Mouse (Mus musculus): ENCODE measurements around the gene Vgll4. TPM values are rescaled to one million over a fixed set of nuclear protein-coding genes. Genes with fewer than 3 reads are reported as not detected.
"Not testable (repeated sequence)": the region's sequence is repeated elsewhere in the genome, so short reads cannot be mapped to it uniquely, and the experiment has no call there.

Vgll4 gene
- total RNA-seq, 2 experiments from 2014 or later = 55.3 to 62.5 TPM

GRCm38 (mm10) chr6:114898949-114899348 lies 70.8 kb downstream of the Vgll4 start:
- no peak for DNase-seq (ENCODE audit: low spot score in 2 of 2)

GRCm38 (mm10) chr6:114896281-114896680 lies 73.5 kb downstream of the Vgll4 start:
- no peak for DNase-seq (ENCODE audit: low spot score in 2 of 2)

- DNase-seq (ENCODE audit: low spot score in 2 of 2) = no peak
Measured at GRCm38 (mm10) chr6:114895191-114895590, 74.6 kb downstream of the Vgll4 start.

GRCm38 (mm10) chr6:114894548-114895106 lies 75.2 kb downstream of the Vgll4 start:
- DNase-seq (ENCODE audit: low spot score in 2 of 2) = no peak

GRCm38 (mm10) chr6:114893427-114894209 lies 76.2 kb downstream of the Vgll4 start:
- no peak for DNase-seq (ENCODE audit: low spot score in 2 of 2)

GRCm38 (mm10) chr6:114892363-114892762 lies 77.4 kb downstream of the Vgll4 start:
- DNase-seq (ENCODE audit: low spot score in 2 of 2) = peak; percentile 44 to 65

- DNase-seq (ENCODE audit: low spot score in 2 of 2) = no peak
Measured at GRCm38 (mm10) chr6:114891771-114892170, 78.0 kb downstream of the Vgll4 start.

- DNase-seq (ENCODE audit: low spot score in 2 of 2) = no peak
Measured at GRCm38 (mm10) chr6:114891272-114891671, 78.5 kb downstream of the Vgll4 start.

- DNase-seq (ENCODE audit: low spot score in 2 of 2) = peak; percentile 62 to 73
Measured at GRCm38 (mm10) chr6:114890411-114891115, 79.2 kb downstream of the Vgll4 start.

GRCm38 (mm10) chr6:114889971-114890370 lies 79.8 kb downstream of the Vgll4 start:
- not testable (repeated sequence) for DNase-seq (ENCODE audit: low spot score in 2 of 2)

GRCm38 (mm10) chr6:114888922-114889321 lies 80.9 kb downstream of the Vgll4 start:
- DNase-seq (ENCODE audit: low spot score in 2 of 2) = peak; percentile 63 to 77

GRCm38 (mm10) chr6:114886504-114887361 lies 83.1 kb downstream of the Vgll4 start:
- no peak for DNase-seq (ENCODE audit: low spot score in 2 of 2)

GRCm38 (mm10) chr6:114886012-114886411 lies 83.8 kb downstream of the Vgll4 start:
- DNase-seq (ENCODE audit: low spot score in 2 of 2) = no peak

- DNase-seq (ENCODE audit: low spot score in 2 of 2) = no peak
Measured at GRCm38 (mm10) chr6:114885129-114885528, 84.7 kb downstream of the Vgll4 start.

- peak; percentile 66 to 73 for DNase-seq (ENCODE audit: low spot score in 2 of 2)
Measured at GRCm38 (mm10) chr6:114883261-114883740, 86.5 kb downstream of the Vgll4 start.

- no peak for DNase-seq (ENCODE audit: low spot score in 2 of 2)
Measured at GRCm38 (mm10) chr6:114882675-114883074, 87.1 kb downstream of the Vgll4 start.

- DNase-seq (ENCODE audit: low spot score in 2 of 2) = no peak
Measured at GRCm38 (mm10) chr6:114882212-114882611, 87.6 kb downstream of the Vgll4 start.

GRCm38 (mm10) chr6:114880798-114881197 lies 89.0 kb downstream of the Vgll4 start:
- DNase-seq (ENCODE audit: low spot score in 2 of 2) = no peak

GRCm38 (mm10) chr6:114878841-114879520 lies 90.8 kb downstream of the Vgll4 start:
- no peak for DNase-seq (ENCODE audit: low spot score in 2 of 2)

GRCm38 (mm10) chr6:114876546-114876945 lies 93.2 kb downstream of the Vgll4 start:
- DNase-seq (ENCODE audit: low spot score in 2 of 2) = no peak
